Mouse (Mus musculus) layer of hippocampus, adult 9-11 months (tissue): Measurements from ENCODE around the gene Purb.

Experiments
- DNase-seq: peaks from one replicate; pipeline ENCODE4 v3.0.0; 2022

Purb gene

DNA sequence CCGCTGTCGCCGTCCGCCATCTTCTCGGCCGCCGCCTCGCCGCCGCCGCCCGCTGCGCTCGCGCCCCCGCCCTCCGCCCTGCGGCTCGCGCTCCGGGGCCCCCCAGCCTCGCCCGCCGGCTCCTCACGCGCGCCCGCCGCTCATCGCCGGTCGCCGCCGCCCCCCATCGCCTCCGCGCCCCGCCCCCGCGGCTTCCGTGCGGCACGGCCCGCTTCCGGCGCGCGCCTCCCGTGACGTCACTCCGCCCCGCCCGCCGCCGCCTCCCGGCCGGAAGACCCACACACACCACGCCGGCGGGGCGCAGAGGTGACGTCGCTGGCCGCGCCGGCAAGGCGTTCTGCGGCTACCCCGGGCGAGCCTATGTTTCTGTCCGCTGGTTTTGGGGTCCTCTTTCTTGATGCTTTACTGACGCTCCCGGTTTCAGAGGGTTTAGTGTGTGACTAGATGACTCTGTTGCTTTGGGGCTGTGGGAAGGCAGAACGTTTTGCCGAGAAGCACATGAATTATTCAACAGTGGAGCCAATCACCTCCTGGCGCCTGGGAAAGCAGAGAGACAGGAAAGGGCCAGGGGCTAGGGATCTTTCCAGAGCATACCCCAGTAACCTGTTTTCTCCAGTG lies at the start of gene Purb:
Purb (minus strand) TSS at position 51 of the 618 bp plus-strand sequence.
- DNase-seq: peak; percentile 91

DNA sequence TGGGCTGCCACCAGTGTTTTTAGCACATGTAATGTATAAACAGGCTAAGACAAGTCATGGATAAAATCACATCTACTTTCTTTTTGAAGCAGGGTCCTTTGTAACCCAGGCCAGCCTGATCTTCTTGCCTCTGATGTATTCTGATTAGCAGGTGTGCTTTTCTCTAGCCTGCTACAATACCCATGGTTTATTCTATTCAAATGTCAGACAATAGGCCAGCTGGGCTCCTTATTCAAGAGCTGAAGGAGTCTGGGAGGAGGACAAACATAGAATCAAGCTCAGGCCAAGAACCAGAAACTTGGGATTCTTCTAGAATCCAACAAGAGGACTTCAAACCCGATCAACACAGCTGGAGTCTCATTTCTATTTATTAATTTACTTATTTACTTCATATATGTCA lies 49.5 kb upstream of the Purb start:
- no peak for DNase-seq

DNA sequence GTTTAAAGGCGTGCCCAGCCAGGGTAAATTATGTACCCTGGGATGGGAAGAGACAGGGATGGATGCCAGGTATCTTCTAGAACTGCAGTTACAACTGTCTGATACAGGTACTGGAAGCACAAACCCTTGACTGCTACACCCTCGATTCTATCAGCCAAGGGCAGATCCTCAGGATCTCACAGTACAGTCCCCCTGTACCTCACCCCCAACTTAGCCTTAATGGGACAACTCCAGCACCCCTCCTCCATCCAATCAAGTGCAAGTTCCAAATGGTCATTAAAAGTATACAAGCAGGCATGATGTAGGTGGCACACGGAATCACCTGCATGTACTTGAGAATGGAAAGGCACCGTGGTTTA lies 49.1 kb upstream of the Purb start:
- no peak for DNase-seq

DNA sequence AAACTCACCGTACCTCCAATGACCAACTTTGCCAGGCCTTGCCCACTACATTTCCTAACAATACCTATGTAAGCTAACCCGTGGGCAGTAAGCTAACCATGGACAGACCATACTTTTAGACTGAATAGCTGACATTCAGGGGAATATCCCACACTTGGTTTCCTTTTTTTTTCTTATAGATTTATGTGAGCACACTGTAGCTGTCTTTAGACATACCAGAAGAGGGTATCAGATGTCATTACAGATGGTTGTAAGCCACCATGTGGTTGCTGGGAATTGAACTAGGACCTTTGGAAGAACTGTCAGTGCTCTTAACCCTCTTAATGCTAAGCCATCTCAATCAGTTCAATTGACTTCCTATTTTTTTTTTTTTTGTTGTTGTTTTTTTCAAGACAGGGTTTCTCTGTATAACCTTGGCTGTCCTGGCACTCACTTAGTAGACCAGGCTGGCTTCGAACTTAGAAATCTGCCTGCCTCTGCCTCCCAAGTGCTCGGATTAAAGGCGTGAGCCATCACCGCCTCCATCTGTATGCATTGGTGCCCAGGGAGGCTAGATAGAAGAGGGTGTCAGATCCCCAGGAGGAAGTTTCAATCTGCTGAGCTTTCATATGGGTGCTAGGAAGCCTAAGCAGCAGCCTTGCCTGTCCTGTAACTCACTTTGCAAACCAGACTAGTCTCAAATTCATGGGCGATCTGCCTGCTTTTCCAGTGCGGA lies 48.6 kb upstream of the Purb start:
- no peak for DNase-seq

DNA sequence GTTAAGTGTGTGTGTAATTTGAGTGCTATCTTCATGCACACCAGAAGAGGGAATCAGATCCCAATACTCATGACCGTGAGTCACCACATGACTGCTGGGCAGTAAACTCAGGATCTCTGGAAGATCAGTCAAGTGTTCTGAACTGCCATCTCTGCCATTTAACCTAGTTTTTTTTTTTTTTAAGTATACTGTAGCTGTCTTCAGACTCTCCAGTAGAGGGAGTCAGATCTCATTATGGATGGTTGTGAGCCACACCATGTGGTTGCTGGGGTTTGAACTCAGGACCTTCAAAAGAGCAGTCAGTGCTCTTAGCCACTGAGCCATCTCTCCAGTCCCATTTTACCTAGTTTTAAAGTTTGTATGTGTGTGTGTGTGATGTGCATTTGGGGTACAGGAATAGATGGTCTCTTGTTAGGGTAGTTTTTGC lies 48.0 kb upstream of the Purb start:
- DNase-seq: no peak

DNA sequence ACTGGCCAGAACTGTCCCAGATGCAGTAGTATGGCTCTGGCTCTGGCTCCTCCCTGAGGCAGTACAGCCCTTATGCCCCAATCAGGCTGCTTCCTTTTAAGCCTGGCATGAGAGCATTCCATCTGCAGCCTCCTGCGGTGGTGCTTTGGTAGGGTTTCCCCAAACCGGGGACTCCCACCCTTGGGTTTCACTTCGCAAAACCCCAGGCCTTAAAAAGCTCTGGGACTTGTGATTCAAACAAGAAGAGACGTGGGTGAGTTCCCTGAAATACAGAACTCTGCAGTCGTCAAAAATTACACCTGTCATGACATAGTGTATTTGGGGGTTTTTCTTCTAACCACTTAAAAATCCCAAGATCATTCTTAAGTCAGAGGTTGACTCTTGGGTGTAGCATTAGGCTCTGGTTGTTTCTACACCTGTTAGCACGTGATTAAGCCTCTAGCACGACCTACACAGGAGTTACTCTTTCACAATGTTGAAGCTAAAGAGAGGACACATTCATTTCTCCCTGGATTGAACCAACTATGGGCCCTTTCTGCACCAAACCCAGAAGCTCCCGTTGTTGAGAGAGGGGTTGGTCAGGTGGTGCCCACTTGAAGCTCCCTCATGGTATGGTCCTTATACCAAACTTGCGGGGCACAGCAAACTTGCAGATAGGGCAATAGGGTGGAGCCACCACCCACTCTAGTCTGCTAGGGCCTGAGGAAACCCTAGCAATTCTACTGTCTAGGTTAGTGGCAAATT lies 47.2 kb upstream of the Purb start:
- peak; percentile 29 for DNase-seq

DNA sequence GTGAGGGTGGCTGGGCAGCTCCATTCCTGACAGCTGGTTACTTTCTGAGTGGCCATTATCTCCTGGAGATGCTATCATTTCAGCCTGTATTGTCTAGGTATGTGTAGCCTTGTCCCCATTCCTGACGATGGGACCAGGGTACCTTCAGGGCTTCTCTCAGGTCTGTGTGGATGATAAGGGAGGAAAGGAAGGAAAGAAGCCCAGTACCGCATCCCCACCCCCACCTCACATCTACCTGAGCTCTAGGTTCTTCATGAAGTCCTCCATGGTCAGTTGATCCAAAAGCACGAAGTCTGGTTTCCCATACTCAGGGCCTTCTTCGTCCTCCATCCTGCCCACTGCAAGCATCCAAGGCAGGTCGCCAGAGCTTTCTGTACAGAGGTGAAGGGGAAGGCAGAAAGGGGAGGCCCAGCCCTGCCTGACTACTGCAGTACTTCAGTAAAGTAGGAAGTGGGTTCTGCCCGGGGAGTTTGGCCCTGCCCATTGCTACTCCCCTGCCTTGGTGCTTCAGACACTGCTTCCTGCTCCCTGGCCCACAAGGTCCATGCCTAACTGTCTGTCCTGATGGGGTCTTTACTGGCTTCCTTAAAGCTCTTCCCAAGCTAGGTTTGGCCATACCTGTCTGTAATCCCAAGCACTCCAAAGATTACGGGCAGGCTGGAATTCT lies 44.9 kb upstream of the Purb start, which contains the start of gene Myo1g:
Myo1g (minus strand) TSS at position 459 of the 667 bp plus-strand sequence.
- DNase-seq: no peak

DNA sequence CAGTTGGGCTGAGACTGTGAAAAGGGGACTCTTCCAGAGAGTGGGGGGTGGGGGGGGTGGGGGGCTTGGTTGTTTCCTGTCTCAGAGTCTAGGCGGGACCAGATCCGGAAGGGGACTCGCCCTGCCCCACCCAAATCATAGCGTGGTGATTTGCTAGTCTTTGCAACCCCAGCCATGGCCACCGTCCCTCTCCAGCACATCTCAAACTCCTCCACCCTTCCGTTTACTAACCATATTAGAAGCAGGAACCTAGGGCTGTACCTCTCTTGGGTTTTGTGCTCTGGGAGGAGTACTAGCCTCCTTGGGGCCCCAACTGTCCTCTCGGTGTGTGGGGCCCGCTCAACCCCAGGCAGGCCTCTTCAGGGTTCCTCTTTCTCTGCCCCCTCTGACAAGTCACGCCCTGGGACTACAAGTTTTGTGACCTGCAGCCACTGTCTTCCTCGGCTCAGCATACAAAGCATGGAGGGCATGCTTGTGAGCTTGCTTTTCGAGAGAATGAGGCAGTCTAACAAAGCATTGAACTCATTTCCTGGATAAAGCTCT lies 43.8 kb upstream of the Purb start:
- no peak for DNase-seq

DNA sequence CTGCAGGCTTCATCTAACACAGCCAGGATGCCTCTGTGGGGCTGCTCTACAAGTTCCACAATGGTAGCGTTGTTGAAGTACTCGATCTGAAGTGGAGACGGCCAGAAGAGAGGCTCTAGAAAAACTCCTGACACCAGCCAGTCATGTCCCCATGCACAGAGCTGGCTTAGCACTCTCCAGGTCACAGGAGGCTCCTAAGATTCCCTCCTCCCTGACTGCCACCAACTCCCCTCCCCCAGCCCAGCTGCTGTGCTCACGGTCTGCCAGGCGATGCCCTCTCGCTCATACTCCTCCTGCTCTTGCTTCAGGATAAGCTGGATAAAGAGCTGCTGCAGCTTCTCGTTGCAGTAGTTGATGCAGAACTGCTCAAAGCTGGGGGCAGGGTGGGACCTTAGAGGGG lies 39.1 kb upstream of the Purb start:
- no peak for DNase-seq

DNA sequence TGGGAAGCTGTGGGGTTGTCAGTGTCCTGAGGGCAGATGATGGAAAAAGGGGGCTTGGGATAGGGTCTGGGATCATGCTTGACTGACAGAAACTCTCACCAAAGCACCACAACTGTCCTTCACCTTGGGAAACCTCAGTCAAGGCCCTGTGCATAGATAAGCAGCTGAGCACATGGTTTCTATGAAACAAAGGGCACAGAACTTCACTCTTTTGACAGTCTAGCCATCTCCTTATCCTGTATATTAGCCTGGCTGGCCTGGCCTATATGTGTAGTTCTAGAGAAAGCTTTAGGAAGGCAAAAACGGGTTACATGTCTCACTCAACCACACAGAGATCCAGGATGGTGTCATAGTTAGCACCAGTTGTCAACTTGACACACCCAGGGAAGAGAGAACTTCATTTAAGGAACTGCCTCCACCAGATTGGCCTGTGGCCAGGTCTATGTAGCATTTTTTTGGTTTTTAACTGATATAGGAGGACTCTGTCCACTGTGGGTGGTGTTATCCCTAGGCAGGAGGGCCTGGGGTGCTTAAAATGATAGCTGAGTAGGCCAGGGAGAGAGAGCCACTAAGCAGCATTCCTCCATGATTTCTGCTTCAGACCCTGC lies 32.7 kb upstream of the Purb start:
- DNase-seq: no peak

DNA sequence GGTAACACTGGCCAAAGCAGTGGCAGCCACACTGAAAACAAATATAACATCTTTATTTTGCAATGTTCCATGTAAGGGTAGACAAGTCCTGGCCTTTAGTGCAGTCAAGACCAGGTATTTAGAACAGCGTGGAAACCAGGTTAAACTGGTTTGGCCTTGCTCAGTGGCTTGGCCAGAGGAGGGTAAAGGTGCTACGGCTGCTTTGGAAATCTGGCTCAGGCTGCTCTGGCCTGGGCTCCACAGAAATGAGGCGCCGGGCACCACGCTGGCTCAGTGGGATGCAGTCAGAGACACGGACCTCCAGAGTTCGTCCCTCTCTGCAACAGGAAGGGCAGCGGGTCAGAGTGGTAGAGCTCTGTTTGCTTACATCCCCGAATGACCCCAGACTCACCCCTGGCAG lies 30.8 kb upstream of the Purb start:
- DNase-seq: no peak

DNA sequence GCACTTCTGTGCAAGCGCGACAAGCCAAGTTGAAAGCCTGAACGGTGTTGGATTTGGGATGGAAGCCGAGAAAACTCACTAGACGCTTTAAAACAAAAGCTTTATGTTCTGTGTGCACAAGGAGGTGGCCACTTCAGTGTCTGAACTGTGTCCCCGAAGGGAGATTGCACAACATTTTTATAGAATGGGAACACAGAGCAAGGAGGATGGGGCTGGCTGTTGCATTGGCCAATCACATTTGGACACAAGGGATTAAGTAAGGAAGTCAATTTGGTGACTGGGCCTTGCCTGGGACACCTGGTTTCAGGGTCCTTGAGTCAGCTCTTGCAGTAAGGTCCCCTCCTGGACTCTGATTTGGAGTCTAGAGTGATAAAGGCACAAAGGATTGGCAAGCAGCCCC lies 29.0 kb upstream of the Purb start:
- DNase-seq: no peak

DNA sequence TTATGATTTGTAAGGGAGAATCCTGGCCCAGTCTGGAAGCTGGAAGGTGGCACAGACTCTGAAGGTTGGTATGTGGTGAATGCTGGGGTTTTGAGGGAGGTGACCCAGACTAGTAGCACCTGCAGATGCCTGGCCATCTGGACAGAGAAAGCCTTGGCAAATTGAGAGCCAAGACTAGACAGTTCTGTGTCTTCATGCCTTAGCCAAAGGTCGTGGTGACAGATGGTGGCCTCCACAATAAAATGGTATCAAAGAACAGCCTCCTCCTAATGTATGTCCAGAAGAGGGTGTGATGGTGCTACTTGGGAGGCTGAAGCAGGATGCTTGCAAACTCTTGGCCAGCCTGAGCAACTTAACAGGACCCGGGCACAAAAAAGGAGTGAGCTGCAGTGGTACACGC lies 28.5 kb upstream of the Purb start:
- DNase-seq: no peak

DNA sequence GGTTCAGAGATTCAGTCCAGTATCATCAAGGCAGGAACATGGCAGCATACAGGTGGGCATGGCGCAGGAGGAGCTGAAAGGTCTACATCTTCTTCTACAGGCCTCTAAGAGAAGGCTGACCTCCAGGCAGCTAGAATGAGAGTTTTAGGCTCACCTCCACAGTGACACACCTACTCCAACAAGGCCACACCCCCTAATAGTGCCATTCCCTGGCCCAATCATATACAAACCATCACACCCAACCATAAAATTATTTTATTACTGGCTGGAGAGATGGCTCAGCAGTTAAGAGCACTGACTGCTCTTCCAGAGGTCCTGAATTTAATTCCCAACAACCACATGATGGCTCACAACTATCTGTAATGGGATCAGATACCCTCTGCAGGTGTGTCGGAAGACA lies 26.8 kb upstream of the Purb start:
- no peak for DNase-seq

DNA sequence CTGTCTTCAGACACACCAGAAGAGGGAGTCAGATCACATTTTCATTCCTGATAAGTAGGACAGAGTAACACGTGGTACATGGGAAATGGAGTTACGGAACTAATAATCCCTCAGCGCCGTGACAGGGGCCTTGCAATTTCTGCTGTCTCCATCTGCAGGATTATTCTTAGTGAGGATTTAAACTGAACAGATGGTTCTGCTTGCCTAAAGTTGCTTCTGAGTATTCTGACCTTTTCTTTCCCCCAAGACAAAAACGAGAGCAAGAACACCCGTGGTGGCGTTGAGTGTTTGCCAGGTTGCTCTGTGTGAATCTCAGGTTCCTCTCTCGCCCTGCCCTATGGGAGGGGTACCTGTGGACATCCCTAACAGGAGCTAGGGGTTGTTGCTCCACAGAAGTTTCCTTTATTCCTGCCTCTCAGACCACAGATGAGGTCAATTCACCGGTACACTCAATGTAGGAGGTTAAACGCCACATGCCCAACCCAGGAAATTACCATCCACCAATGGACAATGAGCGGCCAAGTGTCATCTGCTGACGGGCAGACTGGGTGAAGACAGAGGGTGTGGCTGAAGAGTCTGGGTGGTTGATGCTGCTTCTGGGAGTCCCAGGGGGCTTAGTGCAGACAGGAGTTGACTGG lies 21.7 kb upstream of the Purb start:
- DNase-seq: no peak

DNA sequence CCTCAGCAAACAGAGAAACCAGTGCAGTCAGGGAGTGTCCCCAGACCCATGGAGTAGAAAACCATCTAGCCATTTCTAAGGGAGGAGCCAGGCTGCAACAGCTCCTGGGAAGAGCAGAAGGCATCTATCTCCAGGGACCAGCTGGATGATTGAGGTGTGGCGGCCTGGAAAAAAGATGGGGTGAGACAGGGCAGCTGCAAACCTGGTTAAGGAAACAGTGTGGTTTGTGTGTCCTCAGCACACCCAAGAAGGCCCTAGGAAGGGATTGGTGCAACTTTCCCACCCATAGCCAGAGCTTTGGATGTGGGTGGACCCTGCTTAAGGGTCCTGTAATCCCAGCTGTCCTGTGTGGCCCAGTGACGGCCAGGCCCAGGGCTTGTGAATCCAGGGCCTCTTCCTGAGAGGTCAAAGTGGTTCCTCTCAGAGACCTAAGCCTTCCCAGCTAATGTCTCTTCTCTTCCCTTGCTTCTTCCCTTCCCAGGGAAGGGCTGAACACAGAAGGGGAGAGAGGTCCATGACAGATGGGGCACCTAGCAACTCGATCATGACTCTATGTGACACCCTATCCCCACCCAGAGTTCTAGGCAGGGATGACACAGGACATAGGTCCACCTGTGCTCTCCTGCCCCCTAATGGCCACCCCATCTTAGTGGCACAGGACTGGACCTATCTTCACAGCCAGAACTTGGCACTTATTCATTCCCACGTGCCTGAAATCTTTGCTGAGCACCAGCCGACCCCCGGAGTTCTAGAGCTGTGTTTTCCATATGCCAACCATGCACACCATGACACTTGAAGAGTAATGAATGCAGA lies 14.2 kb upstream of the Purb start:
- DNase-seq: no peak

DNA sequence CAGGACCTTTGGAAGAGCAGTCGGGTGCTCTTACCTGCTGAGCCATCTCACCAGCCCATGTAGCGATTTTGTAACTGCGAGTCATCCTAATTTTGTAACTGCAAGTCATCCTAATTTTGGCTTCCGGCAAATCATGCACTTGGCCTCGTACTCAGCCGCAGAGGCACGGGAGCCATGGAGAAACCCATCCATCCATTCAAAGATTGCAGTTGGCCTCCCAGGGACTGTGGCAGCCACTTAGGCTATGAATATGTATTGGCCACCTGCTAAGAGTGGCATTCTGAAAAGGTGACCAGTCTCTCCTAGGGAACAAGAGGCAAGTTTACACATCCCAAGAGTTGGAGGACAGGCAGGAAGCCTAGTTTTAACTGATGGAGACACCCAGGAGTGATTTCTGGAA lies 13.5 kb upstream of the Purb start:
- no peak for DNase-seq

DNA sequence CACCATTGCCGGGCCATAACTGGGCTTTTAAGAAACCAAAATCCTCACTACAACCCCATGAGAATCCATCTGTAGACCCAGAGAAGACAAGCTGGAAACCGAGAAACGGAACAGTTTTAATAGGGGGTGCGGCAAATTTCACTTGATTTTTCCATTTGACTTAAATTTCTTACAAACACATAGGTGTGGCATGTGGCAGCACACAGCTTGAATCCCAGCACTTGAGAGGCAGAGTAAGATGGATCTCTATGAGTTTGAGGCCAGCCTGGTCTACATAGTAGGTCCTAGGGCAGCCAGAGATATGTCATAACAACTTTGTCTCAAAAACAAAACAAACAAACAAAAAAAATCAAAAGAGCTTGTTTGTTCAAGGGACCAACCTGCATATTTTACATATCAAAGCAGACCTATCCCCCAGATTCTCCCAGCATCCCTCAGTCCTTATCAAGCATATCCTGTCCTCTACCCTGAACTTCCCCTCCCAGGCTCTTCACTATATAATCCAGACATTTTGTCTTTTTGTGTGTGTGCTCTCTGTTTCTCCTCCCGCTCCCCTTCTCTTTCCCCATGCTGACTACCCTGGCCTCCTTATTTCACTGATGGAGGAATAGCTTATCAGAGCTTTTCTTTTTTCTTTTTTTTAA lies 12.4 kb upstream of the Purb start:
- no peak for DNase-seq

DNA sequence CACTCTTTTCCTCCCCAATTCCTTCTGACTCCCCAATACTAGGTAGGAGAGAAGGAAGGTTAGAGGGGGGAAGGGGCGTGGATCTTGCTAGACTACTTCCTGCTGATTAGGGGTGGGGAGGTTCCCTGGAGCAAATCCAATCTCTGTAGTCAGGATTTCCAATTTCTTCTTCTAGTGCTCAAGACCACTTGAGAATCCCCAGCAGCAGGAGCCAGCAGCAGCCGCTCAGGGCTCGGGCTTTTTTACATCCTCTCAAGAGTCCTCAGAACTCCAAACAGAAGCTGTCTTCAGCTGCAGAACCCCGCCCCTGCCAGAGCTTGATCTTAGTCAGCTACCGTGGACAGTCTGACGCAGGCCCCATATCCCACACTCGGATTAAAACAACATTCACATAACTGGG lies 11.8 kb upstream of the Purb start:
- no peak for DNase-seq

DNA sequence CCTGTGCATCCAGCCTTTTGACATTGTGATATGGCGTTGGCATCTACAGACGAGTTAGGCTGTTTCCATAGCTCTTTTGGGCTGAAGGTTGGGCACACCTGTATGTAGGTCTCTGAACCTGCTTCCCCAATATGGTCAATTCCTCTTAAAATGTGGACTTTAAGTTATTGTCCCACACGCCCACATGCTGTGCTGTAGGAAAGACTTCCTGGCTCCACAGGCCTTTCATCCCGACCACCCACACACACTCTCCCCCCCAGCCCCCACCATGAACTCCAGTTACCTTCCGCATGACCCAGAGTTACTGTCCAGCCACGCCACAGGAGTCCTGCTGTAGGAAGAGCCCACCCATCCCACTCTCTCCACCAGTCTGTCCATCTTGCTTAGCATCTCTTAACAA lies 11.2 kb upstream of the Purb start:
- DNase-seq: no peak
